Mouse (Mus musculus) midbrain, postnatal 0 days (tissue): ENCODE measurements around the gene Tnfsf18. TPM values are rescaled to one million over a fixed set of nuclear protein-coding genes. Genes with fewer than 3 reads are reported as not detected.

Experiments
- ATAC-seq: fragments of 200-750 bp; cut with Nextera tagmentation; 2 replicates; pipeline ENCODE4 v1.8.0; 2017; ENCODE audit warnings: moderate number of reproducible peaks, mild to moderate bottlenecking, moderate TSS enrichment, moderate library complexity; ENCODE audit not compliant: low FRiP score
- DNase-seq: peaks from one replicate; pipeline ENCODE4 v3.0.0-alpha.2; 2015; ENCODE audit warnings: low spot score
- H3K27ac ChIP-seq: fragments of 300-500 bp; sonication (generic); 2 replicates; pipeline ENCODE4 v1.5.1; 2014; ENCODE audit warnings: low read depth, mild to moderate bottlenecking, low read length, mixed read lengths
- H3K27me3 ChIP-seq: fragments of 300-500 bp; sonication (generic); 2 replicates; pipeline ENCODE4 v1.6.1; 2014; ENCODE audit warnings: low read length, control low read depth, mixed read lengths; ENCODE audit not compliant: insufficient read depth
- H3K36me3 ChIP-seq: fragments of 300-500 bp; sonication (generic); 2 replicates; pipeline ENCODE4 v1.6.1; 2014; ENCODE audit warnings: low read length, control low read depth, mixed read lengths; ENCODE audit not compliant: insufficient read depth
- H3K4me1 ChIP-seq: fragments of 300-500 bp; sonication (generic); 2 replicates; pipeline ENCODE4 v1.6.1; 2014; ENCODE audit warnings: mild to moderate bottlenecking, control low read depth, antibody characterized with exemption, low read length, mixed read lengths; ENCODE audit not compliant: insufficient read depth
- H3K4me2 ChIP-seq: fragments of 300-500 bp; sonication (generic); 2 replicates; pipeline ENCODE4 v1.6.1; 2014; ENCODE audit warnings: low read depth, mild to moderate bottlenecking, low read length, mixed read lengths; ENCODE audit not compliant: poor library complexity, severe bottlenecking
- H3K4me3 ChIP-seq: fragments of 300-500 bp; sonication (generic); 2 replicates; pipeline ENCODE4 v1.5.1; 2014; ENCODE audit warnings: low read depth, mild to moderate bottlenecking, low read length, moderate library complexity
- H3K9ac ChIP-seq: fragments of 300-500 bp; sonication (generic); replicated peaks from 2 replicates; pipeline ENCODE4 v1.6.1; 2014; ENCODE audit warnings: mild to moderate bottlenecking, low read length, moderate library complexity, mixed read lengths; ENCODE audit not compliant: poor library complexity, severe bottlenecking
- H3K9me3 ChIP-seq: fragments of 300-500 bp; sonication (generic); 2 replicates; pipeline ENCODE4 v1.6.1; 2016; ENCODE audit warnings: low read length, control low read depth
- CTCF ChIP-seq: IDR thresholded peaks from 2 replicates; pipeline ENCODE4 v1.5.1; 2016; ENCODE audit warnings: antibody characterized with exemption, mild to moderate bottlenecking
- WGBS: fragments of 180-500 bp; shearing (Covaris S2); extraction: QIAGEN DNeasy Blood & Tissue Kit; methylation state at CpG from one replicate; pipeline ENCODE4 v1.1.7; 2014; 5-methylcytosine and 5-hydroxymethylcytosine counted together
- polyA plus RNA-seq: library from polyadenylated mRNA; unstranded; fragments of >200 nt; fragmentation: Nextera tagmentation; extraction: Ambion mirVana; gene quantifications from 2 replicates; pipeline ENCODE4 v1.2.1, GENCODE M21; 2015
- total RNA-seq: library from RNA; depleted of rRNA; stranded (reverse); fragments of >200 nt; gene quantifications from 2 replicates; pipeline ENCODE4 v1.2.3, GENCODE M21; 2014

Gene Tnfsf18
- total and polyA plus RNA-seq, 2 experiments from 2014 or later, result not detected

GRCm38 (mm10) chr1:161479854-161480253, 14.6 kb upstream of the Tnfsf18 start:
- Histone ChIP-seq H3K4me3 (no peak overlapping the region), H3K9ac (no peak overlapping the region), H3K9me3 (no peaks in the 10 kb centered on the region), H3K36me3 (no peaks in the 10 kb centered on the region), H3K4me1 (no peaks in the 10 kb centered on the region), H3K4me2 (no peak overlapping the region), H3K27me3 (no peaks in the 10 kb centered on the region), H3K27ac (no peak overlapping the region)
- 76% methylated on average over 1 of the region's 1 CpGs for WGBS
- no peak for TF ChIP-seq CTCF
- ATAC-seq (no peak), DNase-seq (no peak)

- no peak overlapping the region for H3K27ac ChIP-seq
- no peaks in the 10 kb centered on the region for H3K27me3 ChIP-seq
- no peaks in the 10 kb centered on the region for H3K36me3 ChIP-seq
- DNase-seq, result no peak
- no peak for TF ChIP-seq CTCF
- H3K9ac ChIP-seq, result no peak overlapping the region
- no peak overlapping the region for H3K4me2 ChIP-seq
- WGBS, result 89% methylated on average over 3 of the region's 3 CpGs
- H3K4me1 ChIP-seq, result no peaks in the 10 kb centered on the region
- ATAC-seq, result no peak
- H3K4me3 ChIP-seq, result no peak overlapping the region
- no peaks in the 10 kb centered on the region for H3K9me3 ChIP-seq
These were observed 12.2 kb upstream of the Tnfsf18 start for GRCm38 (mm10) chr1:161482211-161482610.

- Histone ChIP-seq H3K27ac (no peak overlapping the region), H3K9me3 (no peaks in the 10 kb centered on the region), H3K4me3 (no peak overlapping the region), H3K27me3 (no peaks in the 10 kb centered on the region), H3K4me2 (no peak overlapping the region), H3K4me1 (no peaks in the 10 kb centered on the region), H3K9ac (no peak overlapping the region), H3K36me3 (no peaks in the 10 kb centered on the region)
- WGBS, result 92% methylated on average over 5 of the region's 5 CpGs
- no peak for TF ChIP-seq CTCF
- no peak for ATAC-seq
- no peak for DNase-seq
These were observed 7.4 kb upstream of the Tnfsf18 start for GRCm38 (mm10) chr1:161487069-161487468.

- no peak for TF ChIP-seq CTCF
- no peak for ATAC-seq
- DNase-seq, result no peak
- H3K9ac ChIP-seq, result no peak overlapping the region
- no peaks in the 10 kb centered on the region for H3K4me1 ChIP-seq
- 84% methylated on average over 7 of the region's 7 CpGs for WGBS
- H3K4me2 ChIP-seq, result no peak overlapping the region
- no peak overlapping the region for H3K27ac ChIP-seq
- H3K27me3 ChIP-seq, result no peaks in the 10 kb centered on the region
- H3K9me3 ChIP-seq, result no peaks in the 10 kb centered on the region
- no peak overlapping the region for H3K4me3 ChIP-seq
- H3K36me3 ChIP-seq, result no peaks in the 10 kb centered on the region
These were observed 2.7 kb upstream of the Tnfsf18 start for GRCm38 (mm10) chr1:161491766-161492165.

- no peak overlapping the region for H3K4me3 ChIP-seq
- ATAC-seq, result no peak
- 75% methylated on average over 7 of the region's 7 CpGs for WGBS
These were observed 2.6 kb downstream of the Tnfsf18 start for GRCm38 (mm10) chr1:161496866-161497645.

GRCm38 (mm10) chr1:161500114-161500810, 5.8 kb downstream of the Tnfsf18 start:
- Histone ChIP-seq H3K27ac (no peak overlapping the region), H3K36me3 (no peaks in the 10 kb centered on the region), H3K9me3 (no peaks in the 10 kb centered on the region), H3K4me3 (no peak overlapping the region), H3K9ac (no peak overlapping the region), H3K27me3 (no peaks in the 10 kb centered on the region), H3K4me2 (no peak overlapping the region), H3K4me1 (no peaks in the 10 kb centered on the region)
- 85% methylated on average over 6 of the region's 6 CpGs for WGBS
- TF ChIP-seq CTCF, result no peak
- ATAC-seq (no peak), DNase-seq (no peak)

More at GRCm38 (mm10) chr1:161496866-161497645, 2.6 kb downstream of the Tnfsf18 start:
- no peaks in the 10 kb centered on the region for H3K4me1 ChIP-seq
- H3K9ac ChIP-seq, result no peak overlapping the region
- DNase-seq, result no peak
- H3K27ac ChIP-seq, result no peak overlapping the region
- H3K27me3 ChIP-seq, result no peaks in the 10 kb centered on the region
- H3K9me3 ChIP-seq, result no peaks in the 10 kb centered on the region
- H3K36me3 ChIP-seq, result no peaks in the 10 kb centered on the region
- H3K4me2 ChIP-seq, result no peak overlapping the region
- no peak for TF ChIP-seq CTCF
